Mouse (Mus musculus): ENCODE results near the gene Cd3g.
"Not testable (repeated sequence)": the region's sequence is repeated elsewhere in the genome, so short reads cannot be mapped to it uniquely, and the experiment has no call there.

The Cd3g gene

GRCm38 (mm10) chr9:44985721-44986161, 5.5 kb upstream of the Cd3g start:
- no peak for DNase-seq

GRCm38 (mm10) chr9:44983001-44983400, 2.8 kb upstream of the Cd3g start:
- no peak for DNase-seq

- DNase-seq: no peak
Measured at GRCm38 (mm10) chr9:44982531-44982930, 2.3 kb upstream of the Cd3g start.

- DNase-seq: no peak
Measured at GRCm38 (mm10) chr9:44982081-44982480, 1.9 kb upstream of the Cd3g start.

GRCm38 (mm10) chr9:44981676-44982075, 1.4 kb upstream of the Cd3g start, which contains the start of gene Cd3d:
Cd3d (plus strand) TSS chr9:44981786.
- DNase-seq: no peak

GRCm38 (mm10) chr9:44981104-44981503, 873 bp upstream of the Cd3g start:
- DNase-seq: no peak

- no peak for DNase-seq
Measured at GRCm38 (mm10) chr9:44979806-44980205, 425 bp downstream of the Cd3g start.

- no peak for DNase-seq
Measured at GRCm38 (mm10) chr9:44977813-44978212, 2.4 kb downstream of the Cd3g start.

- no peak for DNase-seq
Measured at GRCm38 (mm10) chr9:44969450-44969849, 10.8 kb downstream of the Cd3g start.

- DNase-seq: not testable (repeated sequence)
Measured at GRCm38 (mm10) chr9:44967763-44968162, 12.5 kb downstream of the Cd3g start.

- peak; percentile 70 for DNase-seq
Measured at GRCm38 (mm10) chr9:44966815-44967242, 13.4 kb downstream of the Cd3g start.

GRCm38 (mm10) chr9:44965833-44966466, 14.3 kb downstream of the Cd3g start:
- no peak for DNase-seq

GRCm38 (mm10) chr9:44965126-44965832, 15.0 kb downstream of the Cd3g start, which contains the start of gene Ube4a:
Ube4a (minus strand) TSS chr9:44965600.
- DNase-seq: peak; percentile 99

GRCm38 (mm10) chr9:44954432-44954831, 25.8 kb downstream of the Cd3g start:
- no peak for DNase-seq

GRCm38 (mm10) chr9:44947836-44948235, 32.4 kb downstream of the Cd3g start:
- no peak for DNase-seq

- no peak for DNase-seq
Measured at GRCm38 (mm10) chr9:44946185-44946695, 34.0 kb downstream of the Cd3g start.

GRCm38 (mm10) chr9:44942421-44942820, 37.8 kb downstream of the Cd3g start:
- DNase-seq: no peak

- DNase-seq: no peak
Measured at GRCm38 (mm10) chr9:44941756-44942155, 38.5 kb downstream of the Cd3g start.

- no peak for DNase-seq
Measured at GRCm38 (mm10) chr9:44921543-44921942, 58.7 kb downstream of the Cd3g start.

GRCm38 (mm10) chr9:44921123-44921468, 59.1 kb downstream of the Cd3g start:
- DNase-seq: peak; percentile 74

GRCm38 (mm10) chr9:44920374-44921122, 59.7 kb downstream of the Cd3g start, which contains the start of gene Atp5l:
Atp5l (minus strand) TSS chr9:44920742.
- peak; percentile 86 for DNase-seq

- DNase-seq: no peak
Measured at GRCm38 (mm10) chr9:44919606-44920005, 60.6 kb downstream of the Cd3g start.

All from right cerebral cortex, adult 18-20 months (tissue).